ENCODE assay signal across 8 mouse cellular contexts in genomic region chr17:33811142-33811516, GRCm38 (mm10). TPM values are rescaled to one million over a fixed set of nuclear protein-coding genes. Genes with fewer than 3 reads are reported as not detected.
DNase-seq lines count a peak whose midpoint lies in the region; ATAC-seq and TF ChIP-seq lines count a peak whose summit lies in the region.

No protein-coding gene starts in this region.

- H3K36me3 ChIP-seq in lung, embryonic 14.5 days (ENCODE audit: insufficient read depth), result no peaks in the 10 kb centered on the region
- H3K36me3 ChIP-seq in forebrain, embryonic 13.5 days (ENCODE audit: poor library complexity, severe bottlenecking), result no peaks in the 10 kb centered on the region
- H3K36me3 ChIP-seq in limb, embryonic 15.5 days, result no peaks in the 10 kb centered on the region

- no peaks in the 10 kb centered on the region for H3K27me3 ChIP-seq in lung, embryonic 14.5 days (ENCODE audit: insufficient read depth, low read length)
- peaks cover 21% of the 10 kb centered on the region for H3K27me3 ChIP-seq in forebrain, embryonic 13.5 days
- peaks cover 5% of the 10 kb centered on the region; the same call in 1 of the 2 replicates for H3K27me3 ChIP-seq in limb, embryonic 15.5 days

- 11% methylated on average over 7 of the region's 7 CpGs for WGBS in lung, embryonic 14.5 days
- WGBS in forebrain, embryonic 13.5 days, result 29% methylated on average over 7 of the region's 7 CpGs
- 19% methylated on average over 7 of the region's 7 CpGs for WGBS in limb, embryonic 15.5 days
- 6% methylated on average over 7 of the region's 7 CpGs for WGBS in olfactory bulb, adult 2 months

- no peak; the same call in 1 of the 2 replicates for ATAC-seq in lung, embryonic 14.5 days (ENCODE audit: insufficient read depth)
- ATAC-seq in forebrain, embryonic 13.5 days, result no peak
- ATAC-seq in limb, embryonic 15.5 days (ENCODE audit: insufficient number of reproducible peaks, low FRiP score, low TSS enrichment, low read depth), result no peak

- no peak for DNase-seq in lung, embryonic 14.5 days
- no peak for DNase-seq in lung, postnatal 14 days
- no peak for DNase-seq in frontal cortex, postnatal 10 days (ENCODE audit: low spot score in 2 of 2)
- DNase-seq in layer of hippocampus, adult 11-12 months (ENCODE audit: low spot score), result no peak
- DNase-seq in spleen, adult 18-20 months, result no peak

- peaks cover 9% of the 10 kb centered on the region; the same call in 1 of the 2 replicates for H3K4me1 ChIP-seq in lung, embryonic 14.5 days (ENCODE audit: insufficient read depth)
- H3K4me1 ChIP-seq in forebrain, embryonic 13.5 days, result 0 out of 2 replicates have a peak, but pooled peaks cover 11% of the 10 kb centered on the region
- peaks cover 9% of the 10 kb centered on the region for H3K4me1 ChIP-seq in limb, embryonic 15.5 days
- H3K4me1 ChIP-seq in olfactory bulb, adult 2 months (ENCODE audit: control insufficient read depth, insufficient read depth, low read length), result peaks cover 11% of the 10 kb centered on the region

- H3K27ac ChIP-seq in lung, embryonic 14.5 days (ENCODE audit: low read depth), result peak overlapping the region; percentile 69; the same call in 1 of the 2 replicates
- no peak overlapping the region for H3K27ac ChIP-seq in forebrain, embryonic 13.5 days
- peak overlapping the region; percentile 44; the same call in 1 of the 2 replicates for H3K27ac ChIP-seq in limb, embryonic 15.5 days
- peak overlapping the region; percentile 94 for H3K27ac ChIP-seq in olfactory bulb, adult 2 months (ENCODE audit: insufficient read depth, low read depth, low read length)

- TF ChIP-seq CTCF in lung, embryonic 14.5 days (IDR thresholded peaks at IDR 0.05; ENCODE audit: low read depth), result no peak
- no peak for TF ChIP-seq CTCF in olfactory bulb, adult 2 months (IDR thresholded peaks at IDR 0.05; ENCODE audit: insufficient read depth, low read depth, low read length)

- H3K9ac ChIP-seq in lung, embryonic 14.5 days, result peak overlapping the region; percentile 45
- peak overlapping the region; percentile 60; the same call in 1 of the 2 replicates for H3K9ac ChIP-seq in forebrain, embryonic 13.5 days
- no peak overlapping the region for H3K9ac ChIP-seq in limb, embryonic 15.5 days

- peak overlapping the region; percentile 93 for H3K4me2 ChIP-seq in lung, embryonic 14.5 days
- H3K4me2 ChIP-seq in forebrain, embryonic 13.5 days, result peak overlapping the region; percentile 77
- peak overlapping the region; percentile 90 for H3K4me2 ChIP-seq in limb, embryonic 15.5 days

- H3K9me3 ChIP-seq in lung, embryonic 14.5 days (ENCODE audit: low read depth, low read length), result no peaks in the 10 kb centered on the region
- H3K9me3 ChIP-seq in forebrain, embryonic 13.5 days (replicated peaks), result no peaks in the 10 kb centered on the region
- H3K9me3 ChIP-seq in limb, embryonic 15.5 days, result no peaks in the 10 kb centered on the region

- no peak for TF ChIP-seq POLR2A in olfactory bulb, adult 2 months (IDR thresholded peaks at IDR 0.05; ENCODE audit: insufficient read depth, low read depth, low read length)

- H3K4me3 ChIP-seq in lung, embryonic 14.5 days (ENCODE audit: low read depth, low read length), result peak overlapping the region; percentile 57
- H3K4me3 ChIP-seq in forebrain, embryonic 13.5 days, result peak overlapping the region; percentile 47
- H3K4me3 ChIP-seq in limb, embryonic 15.5 days, result peak overlapping the region; percentile 51
- peak overlapping the region; percentile 97 for H3K4me3 ChIP-seq in olfactory bulb, adult 2 months (ENCODE audit: insufficient read depth, low read depth, low read length)

RNA-seq across cellular contexts. Expression of gene Kank3, which starts 0.8 kb away (rescaled TPM):
- polyA plus RNA-seq in lung, embryonic 14.5 days (2014; fragmentation: Nextera tagmentation; extraction: Ambion mirVana), result 65.1 and 65.4 TPM in 2 replicates
- 27.3 and 29.0 TPM in 2 replicates for polyA plus RNA-seq in forebrain, embryonic 13.5 days (2015; fragmentation: Nextera tagmentation; extraction: Ambion mirVana)
- polyA plus RNA-seq in limb, embryonic 15.5 days (2015; fragmentation: Nextera tagmentation; extraction: Ambion mirVana), result 29.4 and 32.3 TPM in 2 replicates
- polyA plus RNA-seq in olfactory bulb, adult 2 months (2012; ENCODE audit: insufficient read depth, insufficient read length, low replicate concordance, missing spikeins), result not detected in 2 replicates

RNA-seq across cellular contexts. Expression of gene Rps28, which starts 13.2 kb away (rescaled TPM):
- polyA plus RNA-seq in lung, embryonic 14.5 days (2014; fragmentation: Nextera tagmentation; extraction: Ambion mirVana), result 1,180 and 1,276 TPM in 2 replicates
- polyA plus RNA-seq in forebrain, embryonic 13.5 days (2015; fragmentation: Nextera tagmentation; extraction: Ambion mirVana), result 779 and 868 TPM in 2 replicates
- 716 and 1,053 TPM in 2 replicates for polyA plus RNA-seq in limb, embryonic 15.5 days (2015; fragmentation: Nextera tagmentation; extraction: Ambion mirVana)
- not detected in 2 replicates for polyA plus RNA-seq in olfactory bulb, adult 2 months (2012; ENCODE audit: insufficient read depth, insufficient read length, low replicate concordance, missing spikeins)

RNA-seq across cellular contexts. Expression of gene Ndufa7, which starts 13.2 kb away (rescaled TPM):
- 470 and 474 TPM in 2 replicates for polyA plus RNA-seq in lung, embryonic 14.5 days (2014; fragmentation: Nextera tagmentation; extraction: Ambion mirVana)
- polyA plus RNA-seq in forebrain, embryonic 13.5 days (2015; fragmentation: Nextera tagmentation; extraction: Ambion mirVana), result 473 and 507 TPM in 2 replicates
- polyA plus RNA-seq in limb, embryonic 15.5 days (2015; fragmentation: Nextera tagmentation; extraction: Ambion mirVana), result 404 and 428 TPM in 2 replicates
- 751 TPM in 1 of 2 replicates, not detected in the other for polyA plus RNA-seq in olfactory bulb, adult 2 months (2012; ENCODE audit: insufficient read depth, insufficient read length, low replicate concordance, missing spikeins)

RNA-seq across cellular contexts. Expression of gene Angptl4, which starts 29.5 kb away (rescaled TPM):
- polyA plus RNA-seq in lung, embryonic 14.5 days (2014; fragmentation: Nextera tagmentation; extraction: Ambion mirVana), result 31.9 and 35.4 TPM in 2 replicates
- polyA plus RNA-seq in forebrain, embryonic 13.5 days (2015; fragmentation: Nextera tagmentation; extraction: Ambion mirVana), result 8.6 and 10.0 TPM in 2 replicates
- 53.1 and 62.9 TPM in 2 replicates for polyA plus RNA-seq in limb, embryonic 15.5 days (2015; fragmentation: Nextera tagmentation; extraction: Ambion mirVana)
- polyA plus RNA-seq in olfactory bulb, adult 2 months (2012; ENCODE audit: insufficient read depth, insufficient read length, low replicate concordance, missing spikeins), result not detected in 2 replicates

RNA-seq across cellular contexts. Expression of gene Cd320, which starts 31.8 kb away (rescaled TPM):
- 71.1 and 76.3 TPM in 2 replicates for polyA plus RNA-seq in lung, embryonic 14.5 days (2014; fragmentation: Nextera tagmentation; extraction: Ambion mirVana)
- 60.1 and 66.1 TPM in 2 replicates for polyA plus RNA-seq in forebrain, embryonic 13.5 days (2015; fragmentation: Nextera tagmentation; extraction: Ambion mirVana)
- 53.1 and 54.8 TPM in 2 replicates for polyA plus RNA-seq in limb, embryonic 15.5 days (2015; fragmentation: Nextera tagmentation; extraction: Ambion mirVana)
- polyA plus RNA-seq in olfactory bulb, adult 2 months (2012; ENCODE audit: insufficient read depth, insufficient read length, low replicate concordance, missing spikeins), result not detected in 2 replicates

Comparison
In these comparisons a context has a peak if more than half of its experiments do, and no peak if none do; other contexts are left out.
1. H3K4me3 ChIP-seq: peak in every context shown above with its lines; median percentile 97 in olfactory bulb, adult 2 months; 57 in lung, embryonic 14.5 days; 51 in limb, embryonic 15.5 days; 47 in forebrain, embryonic 13.5 days.